Mouse (Mus musculus) liver, embryonic 12.5 days (tissue): ENCODE results near the gene Zfp605. TPM values are rescaled to one million over a fixed set of nuclear protein-coding genes. Genes with fewer than 3 reads are reported as not detected.

ENCODE experiments used
- polyA plus RNA-seq: library from polyadenylated mRNA; unstranded; fragments of >200 nt; fragmentation: Nextera tagmentation; extraction: Ambion mirVana; gene quantifications from 2 replicates; pipeline ENCODE4 v1.2.1, GENCODE M21; 2016

Gene Zfp605
- polyA plus RNA-seq, 1 experiment from 2014 or later, result 2.0 TPM

Other genes with a start within 250 kb of the Zfp605 start
- gene Gm15446, start 186.7 kb upstream of the Zfp605 start, polyA plus RNA-seq, result 0.26 and 0.42 TPM in 2 replicates
- 8.9 and 10.6 TPM in 2 replicates for gene Zfp932, start 113.6 kb upstream of the Zfp605 start, polyA plus RNA-seq
- gene Gm17655, start 37.6 kb upstream of the Zfp605 start, polyA plus RNA-seq, result 2.6 and 3.0 TPM in 2 replicates
- gene Gm35315, start 15.7 kb upstream of the Zfp605 start, polyA plus RNA-seq, result 1.8 and 2.4 TPM in 2 replicates
- gene Plcxd1, start 10.1 kb upstream of the Zfp605 start, polyA plus RNA-seq, result 0.57 and 0.82 TPM in 2 replicates
- 13.7 and 17.5 TPM in 2 replicates for gene Gtpbp6, start 1.9 kb upstream of the Zfp605 start, polyA plus RNA-seq
- gene Chfr, start 25.8 kb downstream of the Zfp605 start, polyA plus RNA-seq, result 29.1 and 30.5 TPM in 2 replicates
- 13.5 and 14.0 TPM in 2 replicates for gene Golga3, start 66.6 kb downstream of the Zfp605 start, polyA plus RNA-seq
- gene Ankle2, start 120.9 kb downstream of the Zfp605 start, polyA plus RNA-seq, result 20.8 and 21.6 TPM in 2 replicates
- gene Pgam5, start 159.8 kb downstream of the Zfp605 start, polyA plus RNA-seq, result 46.5 and 48.1 TPM in 2 replicates
- gene Pxmp2, start 176.1 kb downstream of the Zfp605 start, polyA plus RNA-seq, result 24.4 and 26.1 TPM in 2 replicates
- gene Pole, start 176.2 kb downstream of the Zfp605 start, polyA plus RNA-seq, result 26.5 and 27.9 TPM in 2 replicates
- 0.06 TPM in 1 of 2 replicates, not detected in the other for gene P2rx2, start 233.1 kb downstream of the Zfp605 start, polyA plus RNA-seq
- not detected in 2 replicates for gene Lrcol1, start 234.6 kb downstream of the Zfp605 start, polyA plus RNA-seq